Mouse (Mus musculus): ENCODE results near the gene Ncoa7.
A peak's percentile ranks its signal among the peaks of the same experiment; 100 is the strongest.
"Not testable (repeated sequence)": the region's sequence is repeated elsewhere in the genome, so short reads cannot be mapped to it uniquely, and the experiment has no call there.

Ncoa7 gene

GRCm38 (mm10) chr10:30666580-30666979 is 136.5 kb downstream of the Ncoa7 start:
- no peak for DNase-seq (ENCODE audit: low spot score)

- no peak for DNase-seq (ENCODE audit: low spot score)
Observed at GRCm38 (mm10) chr10:30660564-30661328, 142.4 kb downstream of the Ncoa7 start.

DNA sequence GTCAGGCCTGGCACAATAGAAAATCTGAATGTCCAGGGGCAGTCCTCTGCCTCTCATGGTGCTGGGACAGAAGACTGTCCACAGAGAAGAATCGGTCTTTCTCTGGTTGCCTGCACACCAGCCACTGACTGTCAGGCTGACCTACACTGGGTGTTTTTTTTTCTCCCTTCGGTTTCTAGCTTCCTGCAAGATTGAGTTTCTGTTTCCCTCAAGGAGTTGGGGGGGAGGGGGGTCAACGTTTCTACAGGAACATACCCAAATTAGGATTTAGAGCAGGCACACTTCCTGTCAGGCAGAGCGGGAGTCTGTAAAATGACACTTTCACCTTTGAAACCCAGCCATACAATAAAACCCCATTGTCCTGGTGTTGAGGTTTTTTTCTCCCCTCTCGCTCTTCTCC is 147.5 kb downstream of the Ncoa7 start:
- no peak for DNase-seq (ENCODE audit: low spot score)

DNA sequence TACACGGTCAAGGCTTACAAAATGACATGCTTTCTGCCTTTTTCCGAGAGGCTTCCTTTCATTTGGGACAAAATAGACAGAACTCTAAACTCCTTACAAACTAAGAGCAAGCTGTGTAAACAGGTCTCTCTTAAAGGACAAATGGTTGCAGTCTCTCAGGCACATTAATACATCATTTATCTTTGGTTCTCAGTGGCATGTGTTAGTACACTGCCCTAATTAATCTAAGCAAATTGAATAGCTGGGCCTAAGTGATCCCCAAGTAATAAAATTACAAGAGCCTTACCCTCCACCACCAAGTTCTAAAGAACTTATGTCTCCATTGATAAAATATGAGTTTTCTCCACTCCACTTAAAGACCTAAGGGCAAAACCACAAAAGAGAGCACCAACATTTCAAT is 155.4 kb downstream of the Ncoa7 start:
- no peak for DNase-seq (ENCODE audit: low spot score)

- DNase-seq (ENCODE audit: low spot score): no peak
Observed at GRCm38 (mm10) chr10:30638216-30638615, 164.9 kb downstream of the Ncoa7 start.

- DNase-seq (ENCODE audit: low spot score): not testable (repeated sequence)
Observed at GRCm38 (mm10) chr10:30636474-30637154, 166.5 kb downstream of the Ncoa7 start.

DNA sequence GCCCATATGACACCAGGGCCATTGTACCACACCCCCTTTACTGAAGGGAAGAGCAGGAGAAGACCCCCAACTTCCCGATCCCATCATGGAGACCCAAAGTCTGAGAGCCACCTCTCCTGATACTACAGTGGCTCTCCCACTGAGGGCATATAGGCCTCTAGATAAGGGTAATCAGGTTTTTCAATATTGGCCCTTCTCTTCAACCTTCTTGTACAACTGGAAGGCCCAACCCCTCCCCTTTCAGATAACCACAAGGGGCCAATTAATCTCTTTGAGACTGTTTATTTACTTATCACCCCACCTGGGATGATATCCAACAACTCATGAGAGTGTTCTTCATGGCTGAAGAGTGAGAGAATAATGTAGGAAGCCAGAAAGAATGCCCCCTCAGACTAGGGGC is 170.4 kb downstream of the Ncoa7 start:
- DNase-seq (ENCODE audit: low spot score): no peak

GRCm38 (mm10) chr10:30629977-30630376 is 173.1 kb downstream of the Ncoa7 start:
- no peak for DNase-seq (ENCODE audit: low spot score)

GRCm38 (mm10) chr10:30629513-30629912 is 173.6 kb downstream of the Ncoa7 start, which contains the start of gene Hint3:
Hint3 (minus strand) TSS chr10:30629632.
- DNase-seq (ENCODE audit: low spot score): no peak

GRCm38 (mm10) chr10:30628444-30628843 is 174.7 kb downstream of the Ncoa7 start:
- DNase-seq (ENCODE audit: low spot score): not testable (repeated sequence)

DNA sequence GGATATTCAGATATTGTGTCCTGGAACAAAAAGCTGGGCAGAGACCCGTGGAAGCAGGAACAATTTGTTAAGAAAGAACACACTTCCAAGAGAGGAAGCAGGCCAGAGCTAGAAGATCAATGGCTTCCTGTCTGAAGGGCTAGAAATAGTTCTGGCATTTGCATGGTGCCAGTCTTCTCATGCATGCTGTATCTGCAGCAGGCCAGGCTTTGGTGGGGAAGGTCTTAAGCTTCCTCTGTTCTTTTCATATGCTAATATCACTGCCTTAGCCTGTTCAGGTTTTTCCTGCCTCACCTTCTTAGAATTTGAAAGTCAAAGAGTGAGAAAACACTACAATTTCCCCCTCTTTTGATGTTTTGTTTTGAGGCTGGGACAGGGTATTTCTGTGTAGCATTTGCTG is 175.6 kb downstream of the Ncoa7 start:
- DNase-seq (ENCODE audit: low spot score): no peak

DNA sequence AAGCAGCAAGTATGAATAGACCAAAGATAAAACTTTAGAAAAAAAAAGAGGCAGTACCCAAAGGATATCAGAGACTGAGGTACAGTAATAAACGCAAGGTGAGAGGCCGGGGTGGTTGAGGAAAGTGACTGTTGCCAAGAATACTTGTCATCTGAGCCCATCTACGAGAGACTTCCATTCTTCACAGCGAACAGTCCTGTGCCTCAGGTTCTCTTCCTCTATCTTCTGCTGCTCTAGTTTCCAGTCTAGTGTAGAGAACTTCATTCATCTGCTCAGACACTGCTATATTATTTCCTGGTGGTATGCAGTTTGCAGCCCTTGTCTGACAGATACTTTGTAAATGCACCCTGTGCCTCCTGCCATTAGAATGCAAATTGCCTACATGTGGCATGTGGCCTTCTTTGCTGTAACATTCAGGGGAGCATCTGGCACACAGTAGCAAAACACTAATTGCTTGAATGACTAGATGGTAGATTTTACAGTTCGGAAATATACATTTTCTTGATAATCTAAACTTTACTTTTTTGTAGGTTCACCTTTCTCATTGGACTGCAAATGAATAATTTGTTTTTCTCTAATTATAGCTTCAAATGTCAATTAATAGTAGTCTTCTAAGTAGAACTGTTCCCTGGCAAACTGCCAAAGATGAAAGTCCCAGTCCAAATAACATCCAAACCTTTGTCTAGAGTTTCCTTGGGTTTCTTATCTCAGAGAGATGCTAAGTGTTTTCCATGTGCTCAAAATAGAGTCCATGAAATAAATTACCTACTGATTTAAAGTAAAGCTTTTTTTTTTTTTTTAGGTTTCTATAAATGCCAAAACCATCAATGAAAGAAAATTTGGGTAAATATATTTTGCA is 178.7 kb downstream of the Ncoa7 start:
- no peak for DNase-seq (ENCODE audit: low spot score)

- DNase-seq (ENCODE audit: low spot score): no peak
Observed at GRCm38 (mm10) chr10:30622928-30623327, 180.2 kb downstream of the Ncoa7 start.

GRCm38 (mm10) chr10:30618918-30619210 is 184.3 kb downstream of the Ncoa7 start:
- no peak for DNase-seq (ENCODE audit: low spot score)

GRCm38 (mm10) chr10:30618091-30618917 is 184.8 kb downstream of the Ncoa7 start:
- DNase-seq (ENCODE audit: low spot score): peak; percentile 98

- no peak for DNase-seq (ENCODE audit: low spot score)
Observed at GRCm38 (mm10) chr10:30613039-30613438, 190.1 kb downstream of the Ncoa7 start.

DNA sequence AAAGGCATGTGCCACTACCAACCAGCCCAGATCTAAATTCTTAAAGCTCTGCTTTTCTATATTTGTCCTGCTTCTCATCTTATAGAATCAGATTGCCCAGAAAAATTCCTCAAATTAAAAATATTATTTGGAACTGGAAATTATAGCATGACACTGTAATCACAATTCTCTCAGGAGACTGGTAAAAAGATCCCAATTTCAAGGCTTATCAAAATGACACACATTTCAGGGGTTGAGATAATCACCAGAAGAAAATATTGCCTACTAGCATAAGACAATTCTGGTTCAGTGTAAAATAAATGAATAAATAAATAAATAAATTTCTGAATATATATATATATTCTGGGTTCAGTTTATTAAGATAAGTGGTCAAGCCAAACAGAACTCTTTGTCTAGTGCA is 193.5 kb downstream of the Ncoa7 start:
- no peak for DNase-seq (ENCODE audit: low spot score)

- DNase-seq (ENCODE audit: low spot score): no peak
Observed at GRCm38 (mm10) chr10:30608109-30608508, 195.0 kb downstream of the Ncoa7 start.

DNA sequence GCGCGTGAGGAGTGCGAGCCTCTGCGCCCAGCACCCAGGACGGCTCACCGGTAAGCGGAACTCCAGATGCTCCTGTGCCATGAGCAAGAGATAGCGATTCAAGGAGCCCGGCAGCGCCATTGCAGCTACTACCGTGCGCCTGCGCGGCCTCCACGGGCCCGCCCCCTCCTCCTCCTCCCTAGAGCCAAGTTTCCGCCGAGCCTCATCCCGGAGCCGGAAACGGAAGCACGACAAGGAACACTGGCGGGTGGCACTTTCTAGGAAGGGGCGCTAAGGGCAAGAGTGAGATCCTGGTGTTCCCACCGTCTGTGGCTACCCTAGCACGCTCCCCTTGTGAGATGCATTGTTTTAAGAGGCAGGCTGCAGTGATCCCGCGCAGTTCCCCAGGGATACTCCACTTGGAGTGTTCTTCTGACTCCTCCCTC is 202.6 kb downstream of the Ncoa7 start, which contains the start of gene Trmt11:
Gene Trmt11, minus strand, starts transcription at position 208 of the 425 bp plus-strand sequence.
- peak; percentile 82 for DNase-seq (ENCODE audit: low spot score)

DNA sequence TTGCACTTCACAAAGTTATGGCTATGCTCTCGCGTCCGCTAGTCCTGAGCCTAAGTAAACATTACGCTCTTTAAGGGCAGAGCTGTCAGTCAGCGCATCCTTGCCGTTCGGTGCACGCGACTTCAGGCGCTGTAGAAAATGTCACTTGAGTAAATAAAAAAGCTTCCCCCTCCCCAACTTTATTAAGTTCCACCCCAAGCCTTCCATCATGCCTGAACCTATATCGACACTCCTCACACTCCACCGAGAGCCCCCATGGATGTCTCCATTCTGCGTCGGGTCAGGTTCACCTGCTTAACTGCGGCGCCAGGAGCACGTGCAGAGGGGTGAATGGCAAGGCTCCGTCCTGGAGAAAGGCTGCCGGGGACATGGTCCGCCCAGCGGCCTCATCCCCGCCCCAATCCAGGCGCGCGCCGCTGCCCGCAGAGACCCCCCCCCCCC is 203.0 kb downstream of the Ncoa7 start:
- no peak for DNase-seq (ENCODE audit: low spot score)

DNA sequence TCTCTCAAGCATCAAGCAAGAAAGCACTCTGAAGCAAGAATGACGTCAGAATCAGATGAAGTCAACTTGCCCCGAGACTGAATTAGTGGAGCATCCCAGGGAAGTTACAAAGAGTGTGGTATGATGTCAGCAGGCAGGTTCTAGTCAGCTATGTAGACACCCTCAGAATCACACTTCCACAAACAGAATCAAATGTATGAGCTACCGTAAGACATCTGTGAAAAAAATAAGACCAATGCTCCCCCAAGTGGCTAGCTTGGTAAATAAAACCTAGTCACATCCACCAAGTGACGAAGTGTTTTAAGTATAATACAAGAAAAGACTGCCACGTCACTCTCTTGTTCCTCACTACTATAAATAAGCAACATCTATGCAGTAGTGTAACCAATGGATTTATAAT is 216.1 kb downstream of the Ncoa7 start:
- DNase-seq (ENCODE audit: low spot score): no peak

DNA sequence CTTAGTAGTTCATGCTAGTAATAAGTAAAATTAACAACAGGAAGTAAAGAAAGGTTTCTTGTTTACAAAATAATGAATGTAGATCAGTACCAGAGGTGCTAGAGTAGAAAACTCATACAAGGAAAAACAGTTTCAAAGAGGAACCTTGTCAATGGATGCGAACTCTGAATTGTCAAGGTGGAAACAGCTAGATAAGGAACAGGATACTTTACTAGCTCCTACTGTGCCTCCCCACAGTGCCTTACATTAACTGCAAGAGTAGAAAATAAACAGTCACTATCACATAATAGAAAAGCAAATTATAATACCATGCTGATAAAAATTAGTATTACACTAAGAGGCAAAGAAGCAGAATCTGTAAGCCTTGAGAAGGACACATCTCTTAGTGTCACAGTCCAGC is 217.4 kb downstream of the Ncoa7 start:
- no peak for DNase-seq (ENCODE audit: low spot score)

Measured in left cerebral cortex, adult 11 months (tissue).